Mouse (Mus musculus): Measurements from ENCODE around the gene Tepsin. TPM values are rescaled to one million over a fixed set of nuclear protein-coding genes. Genes with fewer than 3 reads are reported as not detected.

Gene Tepsin
- polyA plus RNA-seq, 1 experiment from 2014 or later, result 14.2 TPM

- ATAC-seq (ENCODE audit: borderline replicate concordance, extremely low read depth, low FRiP score, low TSS enrichment), result no peak
- Histone ChIP-seq H3K36me3 (peaks cover 48% of the 10 kb centered on the region), H3K4me1 (no peaks in the 10 kb centered on the region), H3K27me3 (no peaks in the 10 kb centered on the region), H3K9me3 (no peaks in the 10 kb centered on the region), H3K4me3 (no peak overlapping the region), H3K27ac (no peak overlapping the region), H3K4me2 (no peak overlapping the region), H3K9ac (no peak overlapping the region)
- WGBS, result 85% methylated on average over 9 of the region's 9 CpGs
Measured at GRCm38 (mm10) chr11:120072986-120073647, 25.4 kb downstream of the Tepsin start.

- ATAC-seq (ENCODE audit: borderline replicate concordance, extremely low read depth, low FRiP score, low TSS enrichment), result no peak
- no peaks in the 10 kb centered on the region for H3K4me1 ChIP-seq
- H3K4me3 ChIP-seq, result no peak overlapping the region
- H3K27me3 ChIP-seq, result no peaks in the 10 kb centered on the region
- no peak overlapping the region for H3K4me2 ChIP-seq
- no peak overlapping the region for H3K27ac ChIP-seq
- H3K9ac ChIP-seq, result no peak overlapping the region
- 75% methylated on average over 7 of the region's 7 CpGs for WGBS
- no peaks in the 10 kb centered on the region for H3K9me3 ChIP-seq
- peaks cover 55% of the 10 kb centered on the region for H3K36me3 ChIP-seq
Measured at GRCm38 (mm10) chr11:120071731-120072320, 26.7 kb downstream of the Tepsin start.

GRCm38 (mm10) chr11:120071065-120071464 lies 27.5 kb downstream of the Tepsin start:
- no peak overlapping the region for H3K27ac ChIP-seq
- peaks cover 49% of the 10 kb centered on the region for H3K36me3 ChIP-seq
- no peak for ATAC-seq (ENCODE audit: borderline replicate concordance, extremely low read depth, low FRiP score, low TSS enrichment)

GRCm38 (mm10) chr11:120070286-120070930 lies 28.1 kb downstream of the Tepsin start:
- no peak overlapping the region for H3K4me2 ChIP-seq
- no peaks in the 10 kb centered on the region for H3K4me1 ChIP-seq
- no peaks in the 10 kb centered on the region for H3K9me3 ChIP-seq
- no peak for ATAC-seq (ENCODE audit: borderline replicate concordance, extremely low read depth, low FRiP score, low TSS enrichment)
- H3K9ac ChIP-seq, result no peak overlapping the region
- whole genome bisulfite sequencing, result 89% methylated on average over 26 of the region's 27 CpGs
- H3K36me3 ChIP-seq, result peaks cover 43% of the 10 kb centered on the region
- no peak overlapping the region for H3K4me3 ChIP-seq
- no peak overlapping the region for H3K27ac ChIP-seq
- no peaks in the 10 kb centered on the region for H3K27me3 ChIP-seq

More at GRCm38 (mm10) chr11:120071065-120071464, 27.5 kb downstream of the Tepsin start:
- H3K9ac ChIP-seq, result no peak overlapping the region
- no peaks in the 10 kb centered on the region for H3K4me1 ChIP-seq
- WGBS, result 53% methylated on average over 12 of the region's 12 CpGs
- no peaks in the 10 kb centered on the region for H3K27me3 ChIP-seq
- no peaks in the 10 kb centered on the region for H3K9me3 ChIP-seq
- H3K4me2 ChIP-seq, result no peak overlapping the region
- no peak overlapping the region for H3K4me3 ChIP-seq

- H3K27ac ChIP-seq, result no peak overlapping the region
- H3K9ac ChIP-seq, result no peak overlapping the region
- H3K9me3 ChIP-seq, result no peaks in the 10 kb centered on the region
- WGBS, result 39% methylated on average over 11 of the region's 11 CpGs
- peaks cover 40% of the 10 kb centered on the region for H3K36me3 ChIP-seq
- H3K27me3 ChIP-seq, result no peaks in the 10 kb centered on the region
- no peak for ATAC-seq (ENCODE audit: borderline replicate concordance, extremely low read depth, low FRiP score, low TSS enrichment)
- no peaks in the 10 kb centered on the region for H3K4me1 ChIP-seq
- no peak overlapping the region for H3K4me3 ChIP-seq
- H3K4me2 ChIP-seq, result no peak overlapping the region
Measured at GRCm38 (mm10) chr11:120069261-120069660, 29.3 kb downstream of the Tepsin start.

GRCm38 (mm10) chr11:120067834-120068233 lies 30.7 kb downstream of the Tepsin start:
- no peaks in the 10 kb centered on the region for H3K9me3 ChIP-seq
- no peak overlapping the region for H3K4me2 ChIP-seq
- H3K27ac ChIP-seq, result no peak overlapping the region
- 58% methylated on average over 17 of the region's 17 CpGs for WGBS
- no peak for ATAC-seq (ENCODE audit: borderline replicate concordance, extremely low read depth, low FRiP score, low TSS enrichment)
- no peaks in the 10 kb centered on the region for H3K4me1 ChIP-seq
- no peak overlapping the region for H3K4me3 ChIP-seq
- no peak overlapping the region for H3K9ac ChIP-seq
- no peaks in the 10 kb centered on the region for H3K27me3 ChIP-seq
- peaks cover 35% of the 10 kb centered on the region for H3K36me3 ChIP-seq

GRCm38 (mm10) chr11:120065291-120065690 lies 33.2 kb downstream of the Tepsin start:
- H3K4me3 ChIP-seq, result no peak overlapping the region
- H3K4me1 ChIP-seq, result no peaks in the 10 kb centered on the region
- no peak overlapping the region for H3K9ac ChIP-seq
- no peaks in the 10 kb centered on the region for H3K27me3 ChIP-seq
- H3K9me3 ChIP-seq, result no peaks in the 10 kb centered on the region
- ATAC-seq (ENCODE audit: borderline replicate concordance, extremely low read depth, low FRiP score, low TSS enrichment), result no peak; the same call in 1 of the 2 replicates
- H3K27ac ChIP-seq, result no peak overlapping the region
- peaks cover 17% of the 10 kb centered on the region for H3K36me3 ChIP-seq
- no peak overlapping the region for H3K4me2 ChIP-seq
- 26% methylated on average over 10 of the region's 10 CpGs for WGBS

GRCm38 (mm10) chr11:120064668-120065040 lies 33.9 kb downstream of the Tepsin start:
- no peak for ATAC-seq (ENCODE audit: borderline replicate concordance, extremely low read depth, low FRiP score, low TSS enrichment)
- Histone ChIP-seq H3K27me3 (no peaks in the 10 kb centered on the region), H3K4me3 (no peak overlapping the region), H3K9me3 (no peaks in the 10 kb centered on the region), H3K27ac (no peak overlapping the region), H3K9ac (no peak overlapping the region), H3K4me2 (no peak overlapping the region), H3K36me3 (peaks cover 14% of the 10 kb centered on the region), H3K4me1 (no peaks in the 10 kb centered on the region)
- WGBS, result 88% methylated on average over 11 of the region's 11 CpGs

GRCm38 (mm10) chr11:120064006-120064667 lies 34.4 kb downstream of the Tepsin start:
- no peak overlapping the region for H3K4me3 ChIP-seq
- no peaks in the 10 kb centered on the region for H3K4me1 ChIP-seq
- 81% methylated on average over 13 of the region's 13 CpGs for WGBS
- ATAC-seq (ENCODE audit: borderline replicate concordance, extremely low read depth, low FRiP score, low TSS enrichment), result no peak
- no peak overlapping the region for H3K27ac ChIP-seq
- peaks cover 14% of the 10 kb centered on the region for H3K36me3 ChIP-seq
- H3K4me2 ChIP-seq, result no peak overlapping the region
- no peak overlapping the region for H3K9ac ChIP-seq
- no peaks in the 10 kb centered on the region for H3K9me3 ChIP-seq
- no peaks in the 10 kb centered on the region for H3K27me3 ChIP-seq

GRCm38 (mm10) chr11:120063326-120063725 lies 35.2 kb downstream of the Tepsin start:
- H3K27me3 ChIP-seq, result no peaks in the 10 kb centered on the region
- no peak overlapping the region for H3K4me2 ChIP-seq
- H3K36me3 ChIP-seq, result peaks cover 14% of the 10 kb centered on the region

GRCm38 (mm10) chr11:120060634-120061033 lies 37.9 kb downstream of the Tepsin start:
- H3K27me3 ChIP-seq, result no peaks in the 10 kb centered on the region
- H3K4me3 ChIP-seq, result no peak overlapping the region
- 72% methylated on average over 8 of the region's 8 CpGs for WGBS
- no peak overlapping the region for H3K9ac ChIP-seq
- peaks cover 3% of the 10 kb centered on the region; the same call in 1 of the 2 replicates for H3K36me3 ChIP-seq
- H3K27ac ChIP-seq, result no peak overlapping the region
- no peak for ATAC-seq (ENCODE audit: borderline replicate concordance, extremely low read depth, low FRiP score, low TSS enrichment)
- H3K4me2 ChIP-seq, result no peak overlapping the region
- H3K9me3 ChIP-seq, result no peaks in the 10 kb centered on the region
- H3K4me1 ChIP-seq, result no peaks in the 10 kb centered on the region

More at GRCm38 (mm10) chr11:120063326-120063725, 35.2 kb downstream of the Tepsin start:
- no peak overlapping the region for H3K4me3 ChIP-seq
- H3K27ac ChIP-seq, result no peak overlapping the region
- ATAC-seq (ENCODE audit: borderline replicate concordance, extremely low read depth, low FRiP score, low TSS enrichment), result no peak
- no peaks in the 10 kb centered on the region for H3K4me1 ChIP-seq
- H3K9me3 ChIP-seq, result no peaks in the 10 kb centered on the region
- WGBS, result 70% methylated on average over 5 of the region's 5 CpGs
- H3K9ac ChIP-seq, result no peak overlapping the region
